Mouse (Mus musculus) midbrain, postnatal 0 days (tissue): ENCODE data around the gene Slco1a5. TPM values are rescaled to one million over a fixed set of nuclear protein-coding genes. Genes with fewer than 3 reads are reported as not detected.

ENCODE experiments used
- ATAC-seq: fragments of 200-750 bp; cut with Nextera tagmentation; 2 replicates; pipeline ENCODE4 v1.8.0; 2017; ENCODE audit warnings: moderate number of reproducible peaks, mild to moderate bottlenecking, moderate TSS enrichment, moderate library complexity; ENCODE audit not compliant: low FRiP score
- DNase-seq: peaks from one replicate; pipeline ENCODE4 v3.0.0-alpha.2; 2015; ENCODE audit warnings: low spot score
- H3K27ac ChIP-seq: fragments of 300-500 bp; sonication (generic); 2 replicates; pipeline ENCODE4 v1.5.1; 2014; ENCODE audit warnings: low read depth, mild to moderate bottlenecking, low read length, mixed read lengths
- H3K27me3 ChIP-seq: fragments of 300-500 bp; sonication (generic); 2 replicates; pipeline ENCODE4 v1.6.1; 2014; ENCODE audit warnings: low read length, control low read depth, mixed read lengths; ENCODE audit not compliant: insufficient read depth
- H3K36me3 ChIP-seq: fragments of 300-500 bp; sonication (generic); 2 replicates; pipeline ENCODE4 v1.6.1; 2014; ENCODE audit warnings: low read length, control low read depth, mixed read lengths; ENCODE audit not compliant: insufficient read depth
- H3K4me1 ChIP-seq: fragments of 300-500 bp; sonication (generic); 2 replicates; pipeline ENCODE4 v1.6.1; 2014; ENCODE audit warnings: mild to moderate bottlenecking, control low read depth, antibody characterized with exemption, low read length, mixed read lengths; ENCODE audit not compliant: insufficient read depth
- H3K4me2 ChIP-seq: fragments of 300-500 bp; sonication (generic); 2 replicates; pipeline ENCODE4 v1.6.1; 2014; ENCODE audit warnings: low read depth, mild to moderate bottlenecking, low read length, mixed read lengths; ENCODE audit not compliant: poor library complexity, severe bottlenecking
- H3K4me3 ChIP-seq: fragments of 300-500 bp; sonication (generic); 2 replicates; pipeline ENCODE4 v1.5.1; 2014; ENCODE audit warnings: low read depth, mild to moderate bottlenecking, low read length, moderate library complexity
- H3K9ac ChIP-seq: fragments of 300-500 bp; sonication (generic); replicated peaks from 2 replicates; pipeline ENCODE4 v1.6.1; 2014; ENCODE audit warnings: mild to moderate bottlenecking, low read length, moderate library complexity, mixed read lengths; ENCODE audit not compliant: poor library complexity, severe bottlenecking
- H3K9me3 ChIP-seq: fragments of 300-500 bp; sonication (generic); 2 replicates; pipeline ENCODE4 v1.6.1; 2016; ENCODE audit warnings: low read length, control low read depth
- CTCF ChIP-seq: IDR thresholded peaks from 2 replicates; pipeline ENCODE4 v1.5.1; 2016; ENCODE audit warnings: antibody characterized with exemption, mild to moderate bottlenecking
- WGBS: fragments of 180-500 bp; shearing (Covaris S2); extraction: QIAGEN DNeasy Blood & Tissue Kit; methylation state at CpG from one replicate; pipeline ENCODE4 v1.1.7; 2014; 5-methylcytosine and 5-hydroxymethylcytosine counted together
- polyA plus RNA-seq: library from polyadenylated mRNA; unstranded; fragments of >200 nt; fragmentation: Nextera tagmentation; extraction: Ambion mirVana; gene quantifications from 2 replicates; pipeline ENCODE4 v1.2.1, GENCODE M21; 2015
- total RNA-seq: library from RNA; depleted of rRNA; stranded (reverse); fragments of >200 nt; gene quantifications from 2 replicates; pipeline ENCODE4 v1.2.3, GENCODE M21; 2014

Slco1a5 gene
- total and polyA plus RNA-seq, 2 experiments from 2014 or later = 0.05 to 0.51 TPM

DNA sequence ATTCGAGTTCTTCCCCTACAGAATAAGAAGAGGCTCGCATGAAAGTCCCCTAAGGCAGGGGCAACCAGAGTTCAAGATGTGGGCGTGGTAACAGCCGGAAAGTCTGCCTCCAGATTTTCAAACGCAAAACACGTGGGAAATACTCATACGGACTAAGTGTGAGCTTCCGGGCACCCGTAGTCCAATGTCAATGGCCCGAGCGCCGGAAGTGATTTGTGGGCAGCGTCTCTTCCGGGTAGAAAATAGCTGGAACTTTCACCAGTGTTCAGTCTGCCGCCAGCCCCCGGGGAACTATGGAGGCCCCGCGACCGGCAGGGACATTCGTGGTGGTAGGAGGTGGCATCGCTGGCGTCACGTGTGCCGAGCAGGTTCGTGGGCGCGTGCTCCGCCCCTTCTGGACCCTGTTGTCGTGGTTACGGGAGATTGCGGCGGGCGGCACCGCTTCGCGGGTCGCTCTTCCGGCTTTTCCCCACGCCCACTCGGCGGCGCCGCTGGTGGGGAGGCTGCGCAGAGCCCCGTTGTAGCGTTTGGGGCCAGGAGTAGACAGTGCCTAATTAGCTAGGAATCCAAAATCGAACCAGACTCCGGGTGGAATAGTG is 22.8 kb upstream of the Slco1a5 start, which contains the start of gene Pyroxd1:
Gene Pyroxd1, plus strand, starts transcription at position 215 of the 599 bp plus-strand sequence.
- Histone ChIP-seq H3K9ac (peak within 1 kb of the TSS; percentile 45), H3K27ac (peak within 1 kb of the TSS; percentile 60), H3K9me3 (no peaks in the 10 kb centered on the region), H3K4me3 (peak within 1 kb of the TSS; percentile 45), H3K36me3 (peaks cover 14% of the 10 kb centered on the region; the same call in 1 of the 2 replicates), H3K4me1 (no peaks in the 10 kb centered on the region), H3K27me3 (no peaks in the 10 kb centered on the region), H3K4me2 (peak within 1 kb of the TSS; percentile 54)
- peak; percentile 38 for TF ChIP-seq CTCF
- ATAC-seq (peak; percentile 91), DNase-seq (peak; percentile 97)
- WGBS = under 1% methylated on average over 48 of the region's 48 CpGs

DNA sequence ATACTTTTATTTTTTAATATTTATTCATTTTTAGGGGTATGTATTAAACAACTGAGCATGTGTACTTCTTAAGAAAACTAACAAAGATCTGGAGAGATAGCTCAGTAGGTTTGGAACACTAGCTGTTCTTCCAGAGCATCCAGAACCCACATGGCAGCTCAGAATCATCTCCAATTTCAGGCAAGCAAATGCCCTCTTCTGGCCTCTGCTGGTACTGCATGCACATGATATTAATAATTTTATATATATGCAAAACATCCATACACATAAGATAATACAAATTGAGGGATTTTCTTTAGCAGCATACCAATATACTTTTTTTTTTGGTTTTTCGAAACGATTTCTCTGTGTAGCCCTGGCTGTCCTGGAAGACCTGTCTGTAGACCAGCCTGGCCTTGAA is 20.8 kb upstream of the Slco1a5 start:
- TF ChIP-seq CTCF = peak; percentile 87
- H3K4me2 ChIP-seq = no peak overlapping the region
- no peaks in the 10 kb centered on the region for H3K27me3 ChIP-seq
- 87% methylated on average over 2 of the region's 2 CpGs for WGBS
- H3K4me1 ChIP-seq = no peaks in the 10 kb centered on the region
- H3K9me3 ChIP-seq = no peaks in the 10 kb centered on the region
- peak; percentile 65 for DNase-seq
- peaks cover under 1% of the 10 kb centered on the region; the same call in 1 of the 2 replicates for H3K36me3 ChIP-seq
- H3K4me3 ChIP-seq = no peak overlapping the region
- H3K9ac ChIP-seq = no peak overlapping the region
- no peak for ATAC-seq
- no peak overlapping the region for H3K27ac ChIP-seq

DNA sequence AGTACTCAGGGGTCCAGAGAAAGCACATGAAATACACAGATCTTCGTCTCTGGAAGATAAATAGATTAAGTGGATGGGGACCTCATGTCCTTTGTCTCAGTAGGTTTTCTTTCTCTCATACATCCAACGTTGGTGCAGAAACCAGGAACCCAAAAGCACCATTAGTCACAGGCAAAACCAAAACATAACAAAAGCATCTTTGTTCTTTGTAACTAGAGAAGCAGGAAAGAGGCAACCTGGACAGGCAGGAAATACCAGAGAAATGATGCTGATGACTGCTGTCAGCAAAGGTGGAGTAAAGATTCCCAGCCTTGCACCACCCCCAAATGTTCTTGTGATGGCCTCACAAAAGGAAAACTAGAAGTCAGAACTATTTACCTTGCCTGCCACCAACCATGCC is 16.8 kb upstream of the Slco1a5 start:
- WGBS = 44% methylated on average over 2 of the region's 2 CpGs
- Histone ChIP-seq H3K9ac (no peak overlapping the region), H3K4me1 (no peaks in the 10 kb centered on the region), H3K27me3 (no peaks in the 10 kb centered on the region), H3K27ac (no peak overlapping the region), H3K4me3 (no peak overlapping the region), H3K4me2 (no peak overlapping the region), H3K9me3 (no peaks in the 10 kb centered on the region), H3K36me3 (no peaks in the 10 kb centered on the region)
- DNase-seq (no peak), ATAC-seq (no peak)
- no peak for TF ChIP-seq CTCF

DNA sequence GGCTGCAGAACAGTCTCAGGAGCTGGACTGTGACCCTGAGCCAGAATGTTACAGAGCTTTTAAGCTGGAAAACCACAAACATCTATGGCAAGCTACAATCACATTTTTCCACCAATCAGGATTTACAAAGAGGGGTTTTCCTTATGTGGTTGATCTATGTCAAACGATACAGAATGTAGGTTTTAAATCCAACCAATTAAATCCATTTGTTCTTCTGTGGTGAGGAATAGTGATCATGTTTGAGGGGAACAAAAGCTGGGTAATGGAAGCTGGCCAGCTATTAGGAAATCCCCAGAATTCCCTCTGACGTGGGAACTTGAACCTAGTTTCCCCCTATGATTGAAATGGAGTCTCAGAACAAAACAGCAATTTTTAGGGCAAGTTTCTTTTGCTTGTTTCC is 16.2 kb upstream of the Slco1a5 start:
- DNase-seq (no peak), ATAC-seq (no peak)
- H3K36me3 ChIP-seq = no peaks in the 10 kb centered on the region
- 70% methylated on average over 2 of the region's 2 CpGs for WGBS
- H3K9me3 ChIP-seq = no peaks in the 10 kb centered on the region
- H3K9ac ChIP-seq = no peak overlapping the region
- H3K27ac ChIP-seq = no peak overlapping the region
- no peaks in the 10 kb centered on the region for H3K4me1 ChIP-seq
- H3K4me3 ChIP-seq = no peak overlapping the region
- no peak overlapping the region for H3K4me2 ChIP-seq
- no peak for TF ChIP-seq CTCF
- H3K27me3 ChIP-seq = no peaks in the 10 kb centered on the region

DNA sequence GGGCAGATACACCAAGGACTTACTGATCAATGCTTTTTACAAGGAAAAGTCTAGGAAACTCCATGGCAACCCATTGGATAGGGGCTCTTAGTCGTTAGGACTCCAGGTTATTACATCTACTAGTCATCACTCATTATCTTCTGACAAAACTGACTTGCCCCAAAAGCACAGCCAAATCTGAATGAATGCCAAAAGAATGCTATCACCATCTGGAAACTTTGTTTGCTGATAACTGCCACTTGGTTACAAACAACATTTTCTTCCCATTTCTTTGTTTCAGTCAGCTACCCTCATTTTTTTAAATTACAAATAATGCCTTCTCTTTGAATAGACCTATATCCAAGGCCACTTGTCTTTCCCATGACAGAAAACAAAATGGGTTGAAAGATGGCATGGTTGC is 6.4 kb upstream of the Slco1a5 start:
- Histone ChIP-seq H3K4me2 (no peak overlapping the region), H3K9ac (no peak overlapping the region), H3K4me3 (no peak overlapping the region), H3K36me3 (no peaks in the 10 kb centered on the region), H3K27me3 (no peaks in the 10 kb centered on the region), H3K4me1 (no peaks in the 10 kb centered on the region), H3K27ac (no peak overlapping the region), H3K9me3 (no peaks in the 10 kb centered on the region)
- no peak for TF ChIP-seq CTCF
- DNase-seq (no peak), ATAC-seq (no peak)
- whole genome bisulfite sequencing = 82% methylated on average over 1 of the region's 1 CpGs

DNA sequence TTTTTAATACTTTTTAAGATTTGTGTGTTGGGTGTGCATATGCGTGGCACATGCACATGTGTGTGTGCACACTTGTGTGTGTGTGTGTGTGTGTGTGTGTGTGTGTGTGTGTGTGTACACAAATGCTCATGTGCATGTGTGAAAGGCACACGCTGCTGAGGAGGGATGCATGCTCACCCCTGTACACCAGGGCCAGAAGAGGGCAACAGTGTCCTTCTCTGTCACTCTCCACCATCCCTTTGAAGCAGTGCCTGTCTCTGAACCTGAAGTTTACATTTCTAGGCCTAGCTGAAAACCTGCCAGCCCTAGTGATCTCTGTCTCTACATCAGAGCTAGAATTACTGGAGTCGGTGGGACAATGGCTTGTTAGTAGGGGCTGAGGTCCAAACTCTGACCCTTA is 3.8 kb upstream of the Slco1a5 start:
- Histone ChIP-seq H3K36me3 (no peaks in the 10 kb centered on the region), H3K4me3 (no peak overlapping the region), H3K27ac (no peak overlapping the region), H3K9me3 (no peaks in the 10 kb centered on the region), H3K27me3 (no peaks in the 10 kb centered on the region), H3K4me1 (no peaks in the 10 kb centered on the region), H3K4me2 (no peak overlapping the region), H3K9ac (no peak overlapping the region)
- no peak for TF ChIP-seq CTCF
- WGBS = 78% methylated on average over 3 of the region's 3 CpGs
- no peak for DNase-seq
- no peak for ATAC-seq
